Mouse (Mus musculus) erythroblast, embryonic 14.5 days (primary cell): ENCODE results near the gene Malsu1. TPM values are rescaled to one million over a fixed set of nuclear protein-coding genes. Genes with fewer than 3 reads are reported as not detected.

Experiments used
- H3K27me3 ChIP-seq: 2 replicates; pipeline ENCODE4 v1.6.1; 2012; ENCODE audit warnings: inconsistent platforms; ENCODE audit not compliant: control insufficient read depth
- H3K36me3 ChIP-seq: 2 replicates; pipeline ENCODE4 v1.6.1; 2012; ENCODE audit warnings: mild to moderate bottlenecking, inconsistent platforms; ENCODE audit not compliant: control insufficient read depth
- H3K4me1 ChIP-seq: 2 replicates; pipeline ENCODE4 v1.6.1; 2012; ENCODE audit warnings: inconsistent platforms; ENCODE audit not compliant: control insufficient read depth
- H3K4me3 ChIP-seq: replicated peaks from 2 replicates; pipeline ENCODE3; 2012; ENCODE audit warnings: moderate library complexity, mild to moderate bottlenecking, inconsistent platforms
- H3K9me3 ChIP-seq: 2 replicates; pipeline ENCODE4 v1.6.1; 2012; ENCODE audit warnings: low read length, inconsistent platforms, mixed read lengths; ENCODE audit not compliant: control insufficient read depth
- GATA1 ChIP-seq: IDR thresholded peaks from 2 replicates; pipeline ENCODE4 v1.6.1; 2012; ENCODE audit warnings: low read length, inconsistent platforms, mixed read lengths
- TAL1 ChIP-seq: IDR thresholded peaks from 3 replicates; pipeline ENCODE4 v1.6.1; 2012; ENCODE audit warnings: low read length, inconsistent platforms, mixed read lengths
- polyA plus RNA-seq: library from polyadenylated mRNA; stranded (reverse); fragments of >175 nt; gene quantifications from 2 replicates; pipeline ENCODE4 v1.2.3, GENCODE M21; 2012

The Malsu1 gene
- 2.9 and 4.5 TPM in 2 replicates for polyA plus RNA-seq

DNA sequence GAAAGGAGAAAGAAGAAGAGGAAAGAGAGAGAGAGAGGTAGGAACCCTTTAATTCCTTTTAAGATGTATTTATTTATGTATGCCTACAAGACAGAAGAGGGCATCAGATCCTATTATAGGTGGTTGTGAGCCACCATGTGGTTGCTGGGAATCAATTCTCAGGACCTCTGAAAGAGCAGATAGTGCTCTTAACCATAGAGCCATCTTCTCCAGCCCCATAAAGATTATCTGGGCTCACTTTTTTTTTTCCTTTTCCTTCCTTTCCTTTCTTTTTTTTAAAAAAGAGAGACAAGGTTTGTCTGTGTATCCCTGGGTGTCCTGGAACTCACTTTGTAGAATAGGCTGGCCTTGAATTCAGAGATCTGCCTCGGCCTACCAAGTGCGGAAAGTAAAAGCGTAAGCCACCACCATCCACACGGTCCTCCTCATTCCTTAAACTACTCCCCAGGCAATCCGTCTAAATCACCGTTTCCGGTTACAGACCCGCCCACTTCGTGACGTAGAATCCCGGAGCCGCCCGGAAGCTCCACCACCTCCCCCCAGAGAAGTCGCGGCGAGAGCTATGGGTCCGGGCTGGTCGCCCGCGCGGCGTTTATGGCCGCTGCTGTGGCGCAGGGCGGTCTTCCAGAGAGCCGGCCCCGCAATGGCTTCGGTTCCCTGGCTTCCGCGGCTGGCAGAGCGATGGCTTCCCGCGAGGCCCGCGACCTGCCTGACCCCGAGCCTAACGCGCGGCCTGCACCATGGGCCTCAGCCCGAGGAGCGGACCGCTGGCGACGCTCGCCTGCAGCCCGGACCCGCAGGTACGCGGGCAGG lies at the start of gene Malsu1:
Malsu1 (plus strand) TSS at position 492 of the 813 bp plus-strand sequence.
- Histone ChIP-seq H3K4me1 (peaks cover 29% of the 10 kb centered on the region), H3K4me3 (peak within 1 kb of the TSS; percentile 70), H3K27me3 (peaks cover 2% of the 10 kb centered on the region; the same call in 1 of the 2 replicates), H3K9me3 (no peaks in the 10 kb centered on the region), H3K36me3 (peaks cover 10% of the 10 kb centered on the region)
- TF ChIP-seq TAL1 = no peak
- TF ChIP-seq GATA1 = no peak

DNA sequence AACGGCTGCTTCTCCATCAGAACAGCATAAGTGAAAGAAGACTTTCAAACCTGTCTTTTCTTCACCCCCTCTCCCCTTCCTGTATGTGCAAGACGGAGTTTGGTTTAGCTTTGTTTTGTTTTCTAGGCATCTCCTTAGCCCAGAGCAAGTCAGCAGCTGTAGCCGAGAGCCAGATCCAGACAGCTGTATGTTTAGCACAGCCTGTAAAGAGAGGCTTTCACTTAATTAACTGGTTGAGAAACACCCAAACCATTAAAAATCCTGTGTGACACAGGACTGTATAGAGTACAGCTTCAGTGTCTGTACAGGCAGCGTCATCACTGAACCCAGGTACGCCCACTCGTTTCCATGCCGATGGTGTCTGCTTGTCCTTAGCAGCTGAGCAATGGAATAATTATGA lies 48.3 kb upstream of the Malsu1 start:
- H3K9me3 ChIP-seq = no peaks in the 10 kb centered on the region
- no peaks in the 10 kb centered on the region for H3K27me3 ChIP-seq
- TF ChIP-seq GATA1 (no peak), TAL1 (no peak)
- H3K36me3 ChIP-seq = no peaks in the 10 kb centered on the region
- H3K4me1 ChIP-seq = no peaks in the 10 kb centered on the region
- no peak overlapping the region for H3K4me3 ChIP-seq

- no peaks in the 10 kb centered on the region for H3K4me1 ChIP-seq
- H3K4me3 ChIP-seq = no peak overlapping the region
- no peaks in the 10 kb centered on the region for H3K27me3 ChIP-seq
- TF ChIP-seq GATA1 (no peak), TAL1 (no peak)
- H3K36me3 ChIP-seq = no peaks in the 10 kb centered on the region
- H3K9me3 ChIP-seq = no peaks in the 10 kb centered on the region
These were observed 47.1 kb upstream of the Malsu1 start for GRCm38 (mm10) chr6:49026496-49026895.

- Histone ChIP-seq H3K4me1 (no peaks in the 10 kb centered on the region), H3K36me3 (no peaks in the 10 kb centered on the region), H3K27me3 (no peaks in the 10 kb centered on the region), H3K9me3 (no peaks in the 10 kb centered on the region), H3K4me3 (no peak overlapping the region)
- TF ChIP-seq GATA1 = no peak
These were observed 45.6 kb upstream of the Malsu1 start for GRCm38 (mm10) chr6:49028019-49028418.

- Histone ChIP-seq H3K9me3 (no peaks in the 10 kb centered on the region), H3K4me1 (no peaks in the 10 kb centered on the region), H3K36me3 (no peaks in the 10 kb centered on the region), H3K4me3 (no peak overlapping the region), H3K27me3 (no peaks in the 10 kb centered on the region)
- no peak for TF ChIP-seq TAL1
These were observed 44.9 kb upstream of the Malsu1 start for GRCm38 (mm10) chr6:49028708-49029107.

GRCm38 (mm10) chr6:49031230-49031629 lies 42.4 kb upstream of the Malsu1 start:
- TF ChIP-seq GATA1 = no peak
- TF ChIP-seq TAL1 = no peak
- Histone ChIP-seq H3K27me3 (peaks cover 7% of the 10 kb centered on the region), H3K36me3 (no peaks in the 10 kb centered on the region), H3K4me1 (no peaks in the 10 kb centered on the region), H3K9me3 (no peaks in the 10 kb centered on the region), H3K4me3 (no peak overlapping the region)

DNA sequence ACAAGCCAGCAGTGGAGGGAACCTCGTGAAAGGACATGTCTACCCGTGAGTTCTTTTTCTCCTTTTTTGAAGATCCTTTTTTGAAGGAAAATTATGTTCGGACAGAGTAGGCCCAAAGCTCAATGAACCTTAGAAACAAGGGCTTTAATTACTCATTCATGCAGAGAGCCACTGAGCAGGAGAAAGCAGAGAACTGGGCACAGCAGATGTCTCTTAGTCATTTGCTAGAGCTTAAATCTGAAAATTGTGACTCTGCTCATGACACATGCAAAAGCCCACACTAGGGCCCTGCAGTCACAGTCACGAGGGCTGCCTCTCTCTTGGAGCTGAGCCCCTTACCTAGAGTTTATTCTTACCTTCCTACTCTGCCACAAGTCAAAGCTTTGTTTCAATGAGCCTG lies 40.8 kb upstream of the Malsu1 start:
- TF ChIP-seq TAL1 = no peak
- TF ChIP-seq GATA1 = no peak
- H3K4me1 ChIP-seq = 0 out of 2 replicates have a peak, but pooled peaks cover 1% of the 10 kb centered on the region
- no peak overlapping the region for H3K4me3 ChIP-seq
- H3K36me3 ChIP-seq = no peaks in the 10 kb centered on the region
- no peaks in the 10 kb centered on the region for H3K9me3 ChIP-seq
- H3K27me3 ChIP-seq = peaks cover 22% of the 10 kb centered on the region

- Histone ChIP-seq H3K4me1 (0 out of 2 replicates have a peak, but pooled peaks cover 1% of the 10 kb centered on the region), H3K9me3 (no peaks in the 10 kb centered on the region), H3K36me3 (no peaks in the 10 kb centered on the region), H3K4me3 (no peak within 1 kb of the TSS), H3K27me3 (peaks cover 23% of the 10 kb centered on the region)
- TF ChIP-seq GATA1 = no peak
- no peak for TF ChIP-seq TAL1
These were observed 37.0 kb upstream of the Malsu1 start, which contains the start of gene Gpnmb for GRCm38 (mm10) chr6:49036275-49037267. Gpnmb (plus strand) TSS chr6:49036546.

DNA sequence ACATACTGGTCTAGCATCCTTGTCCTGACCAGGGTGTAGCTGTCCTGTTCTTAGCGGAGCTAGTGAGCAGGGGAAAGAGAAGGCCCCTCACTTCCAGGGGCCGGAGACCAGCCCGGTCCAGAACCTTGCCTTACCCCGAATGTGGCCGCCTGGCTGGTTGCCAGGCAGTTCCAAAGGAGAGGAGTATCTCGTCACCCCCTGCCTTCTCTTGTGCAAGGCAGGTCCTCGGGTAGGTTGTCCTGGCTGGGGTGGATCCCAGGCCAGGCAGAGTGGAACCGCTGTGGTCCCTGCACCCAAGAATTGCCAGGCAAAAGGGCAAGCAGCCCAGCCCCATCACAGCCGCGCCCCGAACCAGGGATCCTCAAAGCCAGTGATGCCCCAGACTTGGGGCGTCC lies 36.3 kb upstream of the Malsu1 start:
- no peaks in the 10 kb centered on the region for H3K9me3 ChIP-seq
- peaks cover 23% of the 10 kb centered on the region for H3K27me3 ChIP-seq
- H3K4me3 ChIP-seq = no peak overlapping the region
- TF ChIP-seq TAL1 (no peak), GATA1 (no peak)
- H3K4me1 ChIP-seq = 0 out of 2 replicates have a peak, but pooled peaks cover 1% of the 10 kb centered on the region
- H3K36me3 ChIP-seq = no peaks in the 10 kb centered on the region
